Mouse (Mus musculus) ES-Bruce4 (cell line): ENCODE results near the gene Cela2a. TPM values are rescaled to one million over a fixed set of nuclear protein-coding genes. Genes with fewer than 3 reads are reported as not detected.
"Not testable (repeated sequence)": the region's sequence is repeated elsewhere in the genome, so short reads cannot be mapped to it uniquely, and the experiment has no call there.

Experiments used
- H3K27ac ChIP-seq: 2 replicates; pipeline ENCODE4 v1.5.1; 2012; ENCODE audit warnings: low read length, inconsistent platforms; ENCODE audit not compliant: insufficient read depth
- H3K27me3 ChIP-seq: 2 replicates; pipeline ENCODE4 v1.6.1; 2012; ENCODE audit warnings: mild to moderate bottlenecking, low read length, inconsistent platforms; ENCODE audit not compliant: control insufficient read depth, poor library complexity, insufficient read depth, severe bottlenecking
- H3K36me3 ChIP-seq: 2 replicates; pipeline ENCODE4 v1.6.1; 2012; ENCODE audit warnings: inconsistent platforms, mild to moderate bottlenecking, low read length, moderate library complexity; ENCODE audit not compliant: control insufficient read depth, poor library complexity, insufficient read depth, severe bottlenecking
- H3K4me1 ChIP-seq: one replicate; pipeline ENCODE4 v1.8.1; 2011; ENCODE audit warnings: low read length; ENCODE audit not compliant: control insufficient read depth, insufficient read depth
- H3K4me3 ChIP-seq: 2 replicates; pipeline ENCODE4 v1.5.1; 2011; ENCODE audit warnings: low read depth, mild to moderate bottlenecking, low read length
- H3K9ac ChIP-seq: 2 replicates; pipeline ENCODE4 v1.6.1; 2012; ENCODE audit warnings: low read depth, mild to moderate bottlenecking, inconsistent platforms; ENCODE audit not compliant: poor library complexity, severe bottlenecking
- H3K9me3 ChIP-seq: replicated peaks from 2 replicates; pipeline ENCODE4 v1.6.1; 2012; ENCODE audit warnings: mild to moderate bottlenecking, low read length, inconsistent platforms; ENCODE audit not compliant: control insufficient read depth, poor library complexity, insufficient read depth, severe bottlenecking
- CTCF ChIP-seq: IDR thresholded peaks from one replicate; pipeline ENCODE4 v1.8.1; 2011; ENCODE audit warnings: low read depth, low read length
- EP300 ChIP-seq: IDR thresholded peaks from 2 replicates; pipeline ENCODE4 v1.6.1; 2011; ENCODE audit warnings: low read depth, low read length; ENCODE audit not compliant: insufficient read depth
- POLR2A ChIP-seq: IDR thresholded peaks from one replicate; pipeline ENCODE4 v1.8.1; 2011; ENCODE audit warnings: low read length; ENCODE audit not compliant: insufficient read depth
- polyA plus RNA-seq: library from polyadenylated mRNA; stranded (reverse); fragments of >200 nt; gene quantifications from 2 replicates; pipeline ENCODE4 v1.2.4, GENCODE M21; 2011; ENCODE audit warnings: low read depth; ENCODE audit not compliant: missing spikeins, insufficient read depth, insufficient read length

Cela2a gene
- polyA plus RNA-seq, 1 experiment: not detected

DNA sequence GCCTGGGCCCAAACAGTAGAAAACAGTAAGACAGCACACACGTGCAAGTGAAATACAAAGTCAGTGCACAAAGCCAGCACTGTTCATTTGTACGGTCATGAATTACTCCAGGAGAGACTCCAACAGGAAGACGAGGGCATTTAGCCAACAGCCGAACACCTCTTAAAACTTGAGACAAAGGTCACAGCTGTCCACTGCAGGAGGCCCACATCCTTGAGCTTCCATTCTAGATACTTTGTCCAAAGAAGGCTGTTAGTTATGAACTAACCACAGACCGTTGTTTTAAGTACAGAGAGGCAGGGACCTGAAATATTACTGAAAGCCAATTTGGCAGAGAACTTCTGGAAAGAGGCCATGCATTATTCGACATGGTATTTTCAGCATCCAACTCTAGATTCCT is 38.9 kb downstream of the Cela2a start:
- no peak overlapping the region for H3K27ac ChIP-seq
- H3K4me3 ChIP-seq: no peak overlapping the region
- peaks cover 2% of the 10 kb centered on the region; the same call in 1 of the 2 replicates for H3K36me3 ChIP-seq
- no peaks in the 10 kb centered on the region for H3K27me3 ChIP-seq
- no peak overlapping the region for H3K9ac ChIP-seq
- no peaks in the 10 kb centered on the region for H3K9me3 ChIP-seq
- H3K4me1 ChIP-seq: no peaks in the 10 kb centered on the region
- TF ChIP-seq CTCF (no peak), POLR2A (no peak), EP300 (no peak)

DNA sequence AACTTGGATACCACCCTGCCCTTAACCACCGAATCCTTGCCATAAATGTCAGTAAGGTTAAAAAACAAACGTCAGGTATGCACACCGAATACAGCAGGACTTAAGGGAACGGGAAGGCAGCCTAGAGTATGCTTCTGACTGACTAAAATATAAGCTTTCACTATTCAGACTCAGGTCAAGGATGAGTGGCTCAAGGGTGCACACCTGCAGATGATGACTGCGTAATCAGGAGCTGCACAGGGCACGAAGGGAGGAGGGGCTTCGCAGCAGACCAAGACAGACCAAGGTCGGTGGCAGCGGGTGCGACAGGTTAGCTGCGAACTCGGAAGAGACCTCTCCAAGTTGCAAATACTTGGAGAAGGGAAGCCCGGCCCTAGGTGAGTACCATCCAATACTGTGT is 39.8 kb downstream of the Cela2a start:
- no peak overlapping the region for H3K4me3 ChIP-seq
- peaks cover 2% of the 10 kb centered on the region; the same call in 1 of the 2 replicates for H3K36me3 ChIP-seq
- no peak overlapping the region for H3K27ac ChIP-seq
- no peaks in the 10 kb centered on the region for H3K9me3 ChIP-seq
- H3K27me3 ChIP-seq: no peaks in the 10 kb centered on the region
- no peak overlapping the region for H3K9ac ChIP-seq
- TF ChIP-seq CTCF (no peak), POLR2A (no peak), EP300 (no peak)
- no peaks in the 10 kb centered on the region for H3K4me1 ChIP-seq

- Histone ChIP-seq H3K27me3 (no peaks in the 10 kb centered on the region), H3K4me3 (no peak overlapping the region), H3K36me3 (peaks cover 2% of the 10 kb centered on the region; the same call in 1 of the 2 replicates), H3K4me1 (no peaks in the 10 kb centered on the region), H3K9me3 (no peaks in the 10 kb centered on the region), H3K27ac (no peak overlapping the region), H3K9ac (no peak overlapping the region)
- TF ChIP-seq CTCF (peak; percentile 31), EP300 (no peak), POLR2A (no peak)
Measured at GRCm38 (mm10) chr4:141784835-141785234, 41.1 kb downstream of the Cela2a start.

DNA sequence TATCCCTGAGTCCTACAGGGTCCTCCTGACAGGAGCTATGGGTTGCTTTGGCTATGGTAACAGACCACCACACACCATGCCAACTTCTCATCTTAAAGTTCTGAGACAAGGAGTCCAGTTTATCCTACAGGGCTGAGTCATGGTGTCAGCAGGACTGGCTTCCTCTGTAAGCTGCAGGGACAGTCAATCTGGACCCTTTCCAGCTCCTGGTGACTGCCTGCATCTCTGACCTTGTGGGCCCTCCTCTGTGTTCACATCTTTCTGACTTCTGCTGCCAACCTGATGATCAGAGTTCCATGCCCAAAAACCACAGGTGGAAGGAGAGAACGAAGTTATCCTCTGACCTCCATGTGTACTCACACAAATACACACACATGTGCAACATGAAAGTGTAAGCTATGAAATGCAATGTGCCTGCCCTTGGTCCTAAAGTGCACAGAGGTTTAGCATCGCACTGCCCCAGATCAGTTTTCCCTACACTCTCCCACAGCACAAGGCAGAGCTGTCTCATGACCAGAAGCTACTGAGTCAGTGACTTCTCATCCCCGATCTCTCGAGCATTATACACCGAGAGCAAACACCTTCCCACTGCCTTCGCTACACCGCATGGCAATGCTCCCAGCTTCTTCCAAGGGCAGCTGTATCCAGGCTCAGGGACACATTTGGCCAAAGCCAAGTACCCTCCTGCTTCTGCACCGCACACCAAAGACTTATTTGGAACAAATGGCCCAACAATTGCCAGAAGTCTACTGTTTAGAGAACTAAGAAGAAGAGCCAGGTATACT is 44.6 kb downstream of the Cela2a start:
- Histone ChIP-seq H3K36me3 (peaks cover 5% of the 10 kb centered on the region), H3K9ac (no peak overlapping the region), H3K27me3 (no peaks in the 10 kb centered on the region), H3K27ac (no peak overlapping the region), H3K4me1 (no peaks in the 10 kb centered on the region), H3K9me3 (no peaks in the 10 kb centered on the region), H3K4me3 (no peak overlapping the region)
- no peak for TF ChIP-seq EP300
- no peak for TF ChIP-seq CTCF
- no peak for TF ChIP-seq POLR2A

- no peaks in the 10 kb centered on the region for H3K4me1 ChIP-seq
- H3K27ac ChIP-seq: no peak overlapping the region
- no peak overlapping the region for H3K9ac ChIP-seq
- TF ChIP-seq EP300 (no peak), CTCF (no peak), POLR2A (no peak)
- H3K4me3 ChIP-seq: no peak overlapping the region
- H3K36me3 ChIP-seq: peaks cover 9% of the 10 kb centered on the region
- no peaks in the 10 kb centered on the region for H3K27me3 ChIP-seq
- no peaks in the 10 kb centered on the region for H3K9me3 ChIP-seq
Measured at GRCm38 (mm10) chr4:141779828-141780227, 46.1 kb downstream of the Cela2a start.

GRCm38 (mm10) chr4:141773019-141773418 is 52.9 kb downstream of the Cela2a start:
- H3K27me3 ChIP-seq, H3K4me1 ChIP-seq, H3K27ac ChIP-seq, H3K9me3 ChIP-seq, H3K36me3 ChIP-seq, H3K4me3 ChIP-seq, H3K9ac ChIP-seq: not testable (repeated sequence)
